Mouse (Mus musculus) stomach, embryonic 15.5 days (tissue): ENCODE results near the gene Icmt. TPM values are rescaled to one million over a fixed set of nuclear protein-coding genes. Genes with fewer than 3 reads are reported as not detected.

Experiments used
- ATAC-seq: fragments of 200-750 bp; cut with Nextera tagmentation; 2 replicates; pipeline ENCODE4 v1.8.0; 2017; ENCODE audit warnings: low read depth, moderate number of reproducible peaks, moderate TSS enrichment; ENCODE audit not compliant: insufficient read depth, low FRiP score
- H3K27ac ChIP-seq: fragments of 300-500 bp; sonication (generic); 2 replicates; pipeline ENCODE4 v1.5.1; 2015; ENCODE audit warnings: mild to moderate bottlenecking, inconsistent platforms
- H3K27me3 ChIP-seq: fragments of 300-500 bp; sonication (generic); replicated peaks from 2 replicates; pipeline ENCODE4 v1.6.1; 2015; ENCODE audit warnings: inconsistent platforms
- H3K36me3 ChIP-seq: fragments of 300-500 bp; sonication (generic); 2 replicates; pipeline ENCODE4 v1.6.1; 2015; ENCODE audit warnings: inconsistent platforms
- H3K4me1 ChIP-seq: fragments of 300-500 bp; sonication (generic); 2 replicates; pipeline ENCODE4 v1.6.1; 2015; ENCODE audit warnings: inconsistent platforms
- H3K4me2 ChIP-seq: fragments of 300-500 bp; sonication (generic); 2 replicates; pipeline ENCODE4 v1.6.1; 2015; ENCODE audit warnings: mild to moderate bottlenecking, inconsistent platforms
- H3K4me3 ChIP-seq: fragments of 300-500 bp; sonication (generic); replicated peaks from 2 replicates; pipeline ENCODE4 v1.5.1; 2015; ENCODE audit warnings: inconsistent platforms
- H3K9ac ChIP-seq: fragments of 300-500 bp; sonication (generic); 2 replicates; pipeline ENCODE4 v1.6.1; 2015; ENCODE audit warnings: inconsistent platforms
- H3K9me3 ChIP-seq: fragments of 300-500 bp; sonication (generic); 2 replicates; pipeline ENCODE4 v1.6.1; 2016; ENCODE audit warnings: inconsistent platforms
- WGBS: fragments of 180-500 bp; shearing (Covaris S2); methylation state at CpG from one replicate; pipeline ENCODE4 v1.1.7; 2015; 5-methylcytosine and 5-hydroxymethylcytosine counted together
- polyA plus RNA-seq: library from polyadenylated mRNA; unstranded; fragments of >200 nt; fragmentation: Nextera tagmentation; extraction: Ambion mirVana; gene quantifications from 2 replicates; pipeline ENCODE4 v1.2.1, GENCODE M21; 2015

Gene Icmt
- polyA plus RNA-seq, 1 experiment from 2014 or later = 19.1 TPM

DNA sequence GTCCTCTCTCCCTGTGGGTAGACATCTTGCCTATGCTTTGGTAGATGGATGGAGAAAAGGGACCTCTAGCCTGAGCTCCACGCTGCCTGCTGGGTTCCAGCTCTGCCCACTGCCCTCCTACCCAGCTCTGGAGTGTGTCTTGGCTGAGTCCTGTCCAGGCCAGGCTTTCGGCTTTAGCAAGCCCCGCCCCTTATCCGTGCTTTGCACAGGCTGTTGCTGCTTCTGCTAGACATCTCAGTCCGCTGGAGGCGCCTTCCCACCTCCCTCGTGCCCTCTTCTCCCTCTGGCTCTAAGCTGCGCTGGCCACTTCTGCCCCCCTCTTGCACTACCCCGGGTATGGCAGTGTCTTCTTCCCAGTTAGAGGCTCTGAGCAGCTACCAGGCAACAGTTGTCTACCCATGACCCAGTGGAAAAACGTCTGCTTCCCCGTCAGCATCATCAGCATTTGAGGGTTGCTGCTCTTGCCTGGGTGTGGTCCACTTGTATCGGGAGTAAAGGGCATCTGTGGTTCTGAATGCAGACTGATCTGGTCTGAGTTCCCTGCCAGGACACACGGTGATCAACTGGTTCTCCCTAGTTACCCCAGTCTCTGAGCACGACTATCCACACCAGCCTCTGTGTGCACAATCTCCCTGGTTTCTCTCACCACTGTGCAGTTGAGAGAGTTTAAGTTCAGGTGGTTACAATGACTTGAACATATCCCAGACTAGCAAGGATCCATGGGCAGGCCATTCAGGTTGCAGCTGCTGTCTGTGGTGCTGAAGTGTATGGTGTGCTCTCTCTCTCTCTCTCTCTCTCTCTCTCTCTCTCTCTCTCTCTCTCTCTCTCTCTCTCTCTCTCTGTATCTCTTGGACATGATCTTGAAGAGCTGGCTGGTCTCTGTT, 54.6 kb downstream of the Icmt start:
- H3K27ac ChIP-seq = no peak overlapping the region
- no peak for ATAC-seq

DNA sequence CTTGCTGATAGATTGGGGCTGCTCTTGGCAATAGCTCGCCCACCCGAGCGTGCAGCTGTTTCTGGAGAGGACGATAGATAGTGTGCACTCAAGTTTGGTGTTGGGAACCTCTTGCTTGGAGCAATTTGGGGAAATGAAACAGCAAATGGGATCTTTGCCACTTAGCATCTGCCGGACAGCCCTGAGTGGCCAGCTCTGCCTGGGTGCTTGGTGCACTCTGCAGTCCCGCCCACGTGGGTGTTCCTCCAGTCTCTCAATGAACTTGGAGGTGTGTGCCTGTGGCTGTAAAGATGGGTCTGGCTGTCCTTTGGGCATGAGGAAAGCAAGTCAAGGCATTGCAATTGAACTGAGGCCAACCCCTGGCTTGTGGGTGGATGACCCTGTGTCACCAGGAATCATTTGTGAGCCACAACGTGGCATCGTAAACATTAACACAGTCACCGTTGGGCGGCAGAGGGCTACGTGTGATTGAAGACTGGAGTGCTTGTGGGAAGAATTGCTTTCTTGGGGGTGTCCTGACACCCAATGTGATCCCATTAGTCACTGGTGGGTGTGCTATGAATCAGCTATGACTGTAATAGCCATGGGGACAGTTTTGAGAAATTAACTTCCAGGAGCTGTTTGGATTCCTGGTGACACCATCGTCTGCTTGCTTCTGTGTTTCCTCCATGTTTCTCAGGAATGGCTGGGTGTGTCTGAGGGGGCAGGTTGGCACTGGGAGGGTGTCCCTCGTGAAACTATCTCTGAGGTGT, 57.0 kb downstream of the Icmt start:
- Histone ChIP-seq H3K36me3 (no peaks in the 10 kb centered on the region), H3K9me3 (no peaks in the 10 kb centered on the region), H3K4me1 (no peaks in the 10 kb centered on the region), H3K27me3 (peaks cover 21% of the 10 kb centered on the region), H3K9ac (no peak overlapping the region), H3K4me2 (no peak overlapping the region), H3K4me3 (no peak overlapping the region), H3K27ac (no peak overlapping the region)
- 74% methylated on average over 14 of the region's 14 CpGs for WGBS
- ATAC-seq = no peak

More for the DNA sequence above, 54.6 kb downstream of the Icmt start:
- no peaks in the 10 kb centered on the region for H3K9me3 ChIP-seq
- no peak overlapping the region for H3K4me3 ChIP-seq
- H3K4me2 ChIP-seq = no peak overlapping the region
- WGBS = 11% methylated on average over 14 of the region's 14 CpGs
- H3K36me3 ChIP-seq = no peaks in the 10 kb centered on the region
- no peak overlapping the region for H3K9ac ChIP-seq
- H3K27me3 ChIP-seq = peaks cover 27% of the 10 kb centered on the region
- H3K4me1 ChIP-seq = no peaks in the 10 kb centered on the region

DNA sequence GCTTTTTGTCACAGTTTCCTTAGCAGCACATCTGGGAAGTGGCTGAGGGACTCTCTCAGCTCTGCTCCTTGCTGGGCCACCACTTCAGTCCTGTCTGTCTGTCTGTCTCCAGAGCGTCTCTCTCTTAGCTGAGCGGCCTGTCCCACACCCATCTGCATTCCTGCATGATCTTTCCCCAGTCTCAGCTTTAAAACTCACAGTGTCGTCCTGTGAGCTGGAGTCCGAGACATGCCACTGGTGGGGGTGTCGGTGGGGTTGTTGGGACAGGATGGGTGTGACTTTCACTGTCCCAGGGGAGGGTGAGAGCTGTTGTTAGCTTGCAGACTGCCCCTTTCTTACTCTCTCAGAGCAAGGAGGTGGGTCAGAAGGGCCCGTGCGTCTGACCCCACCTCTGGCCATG, 58.6 kb downstream of the Icmt start:
- Histone ChIP-seq H3K9me3 (no peaks in the 10 kb centered on the region), H3K36me3 (no peaks in the 10 kb centered on the region), H3K27me3 (peaks cover 24% of the 10 kb centered on the region), H3K4me3 (no peak overlapping the region), H3K9ac (no peak overlapping the region), H3K4me2 (no peak overlapping the region), H3K4me1 (peaks cover 2% of the 10 kb centered on the region; the same call in 1 of the 2 replicates), H3K27ac (no peak overlapping the region)
- no peak for ATAC-seq
- 73% methylated on average over 7 of the region's 7 CpGs for WGBS

Other genes starting within 250 kb of the Icmt start
- 11.9 and 13.2 TPM in 2 replicates for gene Plekhg5, start 224.7 kb upstream of the Icmt start, polyA plus RNA-seq
- 0.84 and 1.4 TPM in 2 replicates for gene Tnfrsf25, start 181.3 kb upstream of the Icmt start, polyA plus RNA-seq
- gene Espn, start 144.9 kb upstream of the Icmt start, polyA plus RNA-seq = 15.9 and 19.2 TPM in 2 replicates
- 0.43 and 0.44 TPM in 2 replicates for gene Hes2, start 138.4 kb upstream of the Icmt start, polyA plus RNA-seq
- 60.0 and 63.1 TPM in 2 replicates for gene Acot7, start 119.1 kb upstream of the Icmt start, polyA plus RNA-seq
- 12.9 and 13.5 TPM in 2 replicates for gene Gpr153, start 23.0 kb upstream of the Icmt start, polyA plus RNA-seq
- 0.09 TPM in 1 of 2 replicates, not detected in the other for gene Hes3, start 5.6 kb upstream of the Icmt start, polyA plus RNA-seq
- 1.0 TPM in 2 replicates for gene Rnf207, start 21.8 kb downstream of the Icmt start, polyA plus RNA-seq
- gene Rpl22, start 28.5 kb downstream of the Icmt start, polyA plus RNA-seq = 372 and 377 TPM in 2 replicates
- gene Chd5, start 41.4 kb downstream of the Icmt start, polyA plus RNA-seq = 1.4 and 1.5 TPM in 2 replicates
- 1.9 and 2.2 TPM in 2 replicates for gene Nphp4, start 179.5 kb downstream of the Icmt start, polyA plus RNA-seq
- 5.0 and 5.2 TPM in 2 replicates for gene Kcnab2, start 180.6 kb downstream of the Icmt start, polyA plus RNA-seq